Mouse (Mus musculus): Measurements from ENCODE around the gene Rab6a. TPM values are rescaled to one million over a fixed set of nuclear protein-coding genes. Genes with fewer than 3 reads are reported as not detected.

Rab6a gene
- polyA plus RNA-seq, 1 experiment, result 148 TPM

GRCm38 (mm10) chr7:100642413-100642812, 35.2 kb downstream of the Rab6a start:
- no peak overlapping the region for H3K4me3 ChIP-seq (ENCODE audit: low read depth, low read length)
- no peaks in the 10 kb centered on the region for H3K27me3 ChIP-seq (ENCODE audit: control insufficient read depth, insufficient read depth, low read length, poor library complexity, severe bottlenecking)
- TF ChIP-seq POLR2A (IDR thresholded peaks at IDR 0.05; ENCODE audit: insufficient read depth, low read length), result no peak
- TF ChIP-seq EP300 (IDR thresholded peaks at IDR 0.05; ENCODE audit: insufficient read depth, low read depth, low read length), result no peak
- no peak for TF ChIP-seq CTCF (IDR thresholded peaks at IDR 0.05; ENCODE audit: low read depth, low read length)
- H3K9me3 ChIP-seq (replicated peaks; ENCODE audit: control insufficient read depth, insufficient read depth, low read length, poor library complexity, severe bottlenecking), result no peaks in the 10 kb centered on the region
- no peak overlapping the region for H3K9ac ChIP-seq (ENCODE audit: low read depth, poor library complexity, severe bottlenecking)
- peaks cover 2% of the 10 kb centered on the region for H3K4me1 ChIP-seq (ENCODE audit: control insufficient read depth, insufficient read depth, low read length)
- H3K36me3 ChIP-seq (ENCODE audit: control insufficient read depth, insufficient read depth, low read length, poor library complexity, severe bottlenecking), result peaks cover 11% of the 10 kb centered on the region; the same call in 1 of the 2 replicates
- H3K27ac ChIP-seq (ENCODE audit: insufficient read depth, low read length), result no peak overlapping the region

- TF ChIP-seq POLR2A (IDR thresholded peaks at IDR 0.05; ENCODE audit: insufficient read depth, low read length) (no peak), CTCF (IDR thresholded peaks at IDR 0.05; ENCODE audit: low read depth, low read length) (peak; percentile 63)
- Histone ChIP-seq H3K4me3 (ENCODE audit: low read depth, low read length) (no peak overlapping the region), H3K27me3 (ENCODE audit: control insufficient read depth, insufficient read depth, low read length, poor library complexity, severe bottlenecking) (no peaks in the 10 kb centered on the region), H3K4me1 (ENCODE audit: control insufficient read depth, insufficient read depth, low read length) (peaks cover 3% of the 10 kb centered on the region), H3K36me3 (ENCODE audit: control insufficient read depth, insufficient read depth, low read length, poor library complexity, severe bottlenecking) (peaks cover 3% of the 10 kb centered on the region; the same call in 1 of the 2 replicates), H3K27ac (ENCODE audit: insufficient read depth, low read length) (no peak overlapping the region), H3K9me3 (replicated peaks; ENCODE audit: control insufficient read depth, insufficient read depth, low read length, poor library complexity, severe bottlenecking) (no peaks in the 10 kb centered on the region), H3K9ac (ENCODE audit: low read depth, poor library complexity, severe bottlenecking) (no peak overlapping the region)
Measured at GRCm38 (mm10) chr7:100645147-100645546, 37.9 kb downstream of the Rab6a start.

GRCm38 (mm10) chr7:100649095-100649494, 41.9 kb downstream of the Rab6a start:
- Histone ChIP-seq H3K9ac (ENCODE audit: low read depth, poor library complexity, severe bottlenecking) (no peak overlapping the region), H3K4me3 (ENCODE audit: low read depth, low read length) (no peak overlapping the region), H3K27me3 (ENCODE audit: control insufficient read depth, insufficient read depth, low read length, poor library complexity, severe bottlenecking) (no peaks in the 10 kb centered on the region), H3K36me3 (ENCODE audit: control insufficient read depth, insufficient read depth, low read length, poor library complexity, severe bottlenecking) (no peaks in the 10 kb centered on the region), H3K27ac (ENCODE audit: insufficient read depth, low read length) (no peak overlapping the region), H3K9me3 (replicated peaks; ENCODE audit: control insufficient read depth, insufficient read depth, low read length, poor library complexity, severe bottlenecking) (no peaks in the 10 kb centered on the region), H3K4me1 (ENCODE audit: control insufficient read depth, insufficient read depth, low read length) (peaks cover 3% of the 10 kb centered on the region)
- TF ChIP-seq EP300 (IDR thresholded peaks at IDR 0.05; ENCODE audit: insufficient read depth, low read depth, low read length), result no peak
- TF ChIP-seq POLR2A (IDR thresholded peaks at IDR 0.05; ENCODE audit: insufficient read depth, low read length), result no peak
- TF ChIP-seq CTCF (IDR thresholded peaks at IDR 0.05; ENCODE audit: low read depth, low read length), result no peak

- H3K9ac ChIP-seq (ENCODE audit: low read depth, poor library complexity, severe bottlenecking), result no peak overlapping the region
- TF ChIP-seq POLR2A (IDR thresholded peaks at IDR 0.05; ENCODE audit: insufficient read depth, low read length), result no peak
- TF ChIP-seq EP300 (IDR thresholded peaks at IDR 0.05; ENCODE audit: insufficient read depth, low read depth, low read length), result no peak
- TF ChIP-seq CTCF (IDR thresholded peaks at IDR 0.05; ENCODE audit: low read depth, low read length), result no peak
- H3K27ac ChIP-seq (ENCODE audit: insufficient read depth, low read length), result no peak overlapping the region
- H3K36me3 ChIP-seq (ENCODE audit: control insufficient read depth, insufficient read depth, low read length, poor library complexity, severe bottlenecking), result no peaks in the 10 kb centered on the region
- H3K27me3 ChIP-seq (ENCODE audit: control insufficient read depth, insufficient read depth, low read length, poor library complexity, severe bottlenecking), result no peaks in the 10 kb centered on the region
- peaks cover 3% of the 10 kb centered on the region for H3K4me1 ChIP-seq (ENCODE audit: control insufficient read depth, insufficient read depth, low read length)
- no peaks in the 10 kb centered on the region for H3K9me3 ChIP-seq (replicated peaks; ENCODE audit: control insufficient read depth, insufficient read depth, low read length, poor library complexity, severe bottlenecking)
- H3K4me3 ChIP-seq (ENCODE audit: low read depth, low read length), result no peak overlapping the region
Measured at GRCm38 (mm10) chr7:100649826-100650225, 42.6 kb downstream of the Rab6a start.

GRCm38 (mm10) chr7:100650421-100650820, 43.2 kb downstream of the Rab6a start:
- Histone ChIP-seq H3K9ac (ENCODE audit: low read depth, poor library complexity, severe bottlenecking) (no peak overlapping the region), H3K4me1 (ENCODE audit: control insufficient read depth, insufficient read depth, low read length) (peaks cover 3% of the 10 kb centered on the region), H3K36me3 (ENCODE audit: control insufficient read depth, insufficient read depth, low read length, poor library complexity, severe bottlenecking) (no peaks in the 10 kb centered on the region), H3K27ac (ENCODE audit: insufficient read depth, low read length) (no peak overlapping the region), H3K27me3 (ENCODE audit: control insufficient read depth, insufficient read depth, low read length, poor library complexity, severe bottlenecking) (no peaks in the 10 kb centered on the region), H3K4me3 (ENCODE audit: low read depth, low read length) (no peak overlapping the region), H3K9me3 (replicated peaks; ENCODE audit: control insufficient read depth, insufficient read depth, low read length, poor library complexity, severe bottlenecking) (no peaks in the 10 kb centered on the region)
- TF ChIP-seq EP300 (IDR thresholded peaks at IDR 0.05; ENCODE audit: insufficient read depth, low read depth, low read length) (no peak), CTCF (IDR thresholded peaks at IDR 0.05; ENCODE audit: low read depth, low read length) (no peak), POLR2A (IDR thresholded peaks at IDR 0.05; ENCODE audit: insufficient read depth, low read length) (no peak)

GRCm38 (mm10) chr7:100651011-100651410, 43.8 kb downstream of the Rab6a start:
- Histone ChIP-seq H3K27me3 (ENCODE audit: control insufficient read depth, insufficient read depth, low read length, poor library complexity, severe bottlenecking) (no peaks in the 10 kb centered on the region), H3K9me3 (replicated peaks; ENCODE audit: control insufficient read depth, insufficient read depth, low read length, poor library complexity, severe bottlenecking) (no peaks in the 10 kb centered on the region), H3K4me1 (ENCODE audit: control insufficient read depth, insufficient read depth, low read length) (peaks cover 3% of the 10 kb centered on the region), H3K27ac (ENCODE audit: insufficient read depth, low read length) (no peak overlapping the region), H3K36me3 (ENCODE audit: control insufficient read depth, insufficient read depth, low read length, poor library complexity, severe bottlenecking) (no peaks in the 10 kb centered on the region), H3K9ac (ENCODE audit: low read depth, poor library complexity, severe bottlenecking) (no peak overlapping the region), H3K4me3 (ENCODE audit: low read depth, low read length) (no peak overlapping the region)
- no peak for TF ChIP-seq EP300 (IDR thresholded peaks at IDR 0.05; ENCODE audit: insufficient read depth, low read depth, low read length)
- TF ChIP-seq POLR2A (IDR thresholded peaks at IDR 0.05; ENCODE audit: insufficient read depth, low read length), result no peak
- TF ChIP-seq CTCF (IDR thresholded peaks at IDR 0.05; ENCODE audit: low read depth, low read length), result no peak

All from ES-Bruce4 (cell line).